Mouse (Mus musculus) lung, embryonic 14.5 days (tissue): Measurements from ENCODE around the gene Mzf1. TPM values are rescaled to one million over a fixed set of nuclear protein-coding genes. Genes with fewer than 3 reads are reported as not detected.

Source experiments
- ATAC-seq: fragments of 200-750 bp; cut with Nextera tagmentation; 2 replicates; pipeline ENCODE4 v1.8.0; 2017; ENCODE audit warnings: mild to moderate bottlenecking, moderate TSS enrichment, moderate library complexity; ENCODE audit not compliant: insufficient read depth
- DNase-seq: peaks from one replicate; pipeline ENCODE4 v3.0.0-alpha.2; 2015
- H3K27ac ChIP-seq: fragments of 300-500 bp; sonication (generic); 2 replicates; pipeline ENCODE4 v1.5.1; 2014; ENCODE audit warnings: low read depth, mild to moderate bottlenecking, moderate library complexity
- H3K27me3 ChIP-seq: fragments of 300-500 bp; sonication (generic); 2 replicates; pipeline ENCODE4 v1.6.1; 2014; ENCODE audit warnings: low read length, control low read depth; ENCODE audit not compliant: insufficient read depth
- H3K36me3 ChIP-seq: fragments of 300-500 bp; sonication (generic); 2 replicates; pipeline ENCODE4 v1.6.1; 2014; ENCODE audit warnings: control low read depth; ENCODE audit not compliant: insufficient read depth
- H3K4me1 ChIP-seq: fragments of 300-500 bp; sonication (generic); 2 replicates; pipeline ENCODE4 v1.6.1; 2014; ENCODE audit warnings: antibody characterized with exemption, control low read depth; ENCODE audit not compliant: insufficient read depth
- H3K4me2 ChIP-seq: fragments of 300-500 bp; sonication (generic); 2 replicates; pipeline ENCODE4 v1.6.1; 2014; ENCODE audit warnings: mild to moderate bottlenecking
- H3K4me3 ChIP-seq: fragments of 300-500 bp; sonication (generic); 2 replicates; pipeline ENCODE4 v1.5.1; 2014; ENCODE audit warnings: low read depth, low read length
- H3K9ac ChIP-seq: fragments of 300-500 bp; sonication (generic); 2 replicates; pipeline ENCODE4 v1.6.1; 2014
- H3K9me3 ChIP-seq: fragments of 300-500 bp; sonication (generic); 2 replicates; pipeline ENCODE4 v1.6.1; 2016; ENCODE audit warnings: low read depth, low read length, control low read depth
- CTCF ChIP-seq: IDR thresholded peaks from 2 replicates; pipeline ENCODE4 v1.5.1; 2016; ENCODE audit warnings: antibody characterized with exemption, low read depth
- WGBS: fragments of 180-500 bp; shearing (Covaris S2); extraction: QIAGEN DNeasy Blood & Tissue Kit; methylation state at CpG from one replicate; pipeline ENCODE4 v1.1.7; 2014; 5-methylcytosine and 5-hydroxymethylcytosine counted together
- polyA plus RNA-seq: library from polyadenylated mRNA; unstranded; fragments of >200 nt; fragmentation: Nextera tagmentation; extraction: Ambion mirVana; gene quantifications from 2 replicates; pipeline ENCODE4 v1.2.1, GENCODE M21; 2014

The Mzf1 gene
- polyA plus RNA-seq, 1 experiment from 2014 or later, result 2.3 TPM

GRCm38 (mm10) chr7:13001584-13001983 is 53.0 kb downstream of the Mzf1 start:
- Histone ChIP-seq H3K4me1 (no peaks in the 10 kb centered on the region), H3K4me2 (no peak overlapping the region), H3K9me3 (no peaks in the 10 kb centered on the region), H3K27me3 (no peaks in the 10 kb centered on the region), H3K36me3 (peaks cover 23% of the 10 kb centered on the region), H3K27ac (no peak overlapping the region), H3K9ac (no peak overlapping the region), H3K4me3 (no peak overlapping the region)
- no peak for DNase-seq
- no peak for ATAC-seq
- TF ChIP-seq CTCF, result no peak
- WGBS, result 57% methylated on average over 1 of the region's 1 CpGs

- no peaks in the 10 kb centered on the region for H3K9me3 ChIP-seq
- no peaks in the 10 kb centered on the region for H3K4me1 ChIP-seq
- DNase-seq (no peak), ATAC-seq (no peak)
- 76% methylated on average over 3 of the region's 3 CpGs for WGBS
- H3K36me3 ChIP-seq, result 0 out of 2 replicates have a peak, but pooled peaks cover 1% of the 10 kb centered on the region
- no peaks in the 10 kb centered on the region for H3K27me3 ChIP-seq
- no peak within 1 kb of the TSS for H3K4me3 ChIP-seq
- H3K9ac ChIP-seq, result no peak within 1 kb of the TSS
- no peak for TF ChIP-seq CTCF
- H3K27ac ChIP-seq, result no peak within 1 kb of the TSS
- no peak within 1 kb of the TSS for H3K4me2 ChIP-seq
Measured at GRCm38 (mm10) chr7:12998851-12999250, 55.7 kb downstream of the Mzf1 start, which contains the start of gene Trim28. Gene Trim28, plus strand, starts transcription at chr7:12999114.

- Histone ChIP-seq H3K9ac (no peak within 1 kb of the TSS), H3K4me2 (no peak within 1 kb of the TSS), H3K9me3 (no peaks in the 10 kb centered on the region), H3K27ac (no peak within 1 kb of the TSS), H3K4me3 (no peak within 1 kb of the TSS), H3K4me1 (no peaks in the 10 kb centered on the region), H3K27me3 (no peaks in the 10 kb centered on the region), H3K36me3 (no peaks in the 10 kb centered on the region)
- ATAC-seq (no peak), DNase-seq (no peak)
- 70% methylated on average over 5 of the region's 5 CpGs for WGBS
- no peak for TF ChIP-seq CTCF
Measured at GRCm38 (mm10) chr7:12998053-12998452, 56.5 kb downstream of the Mzf1 start, which contains the start of gene Slc27a5. Gene Slc27a5, minus strand, starts transcription at chr7:12998192.

GRCm38 (mm10) chr7:12997230-12997629 is 57.3 kb downstream of the Mzf1 start:
- ATAC-seq (no peak), DNase-seq (no peak)
- Histone ChIP-seq H3K9ac (no peak overlapping the region), H3K27me3 (no peaks in the 10 kb centered on the region), H3K4me3 (no peak overlapping the region), H3K4me1 (no peaks in the 10 kb centered on the region), H3K9me3 (no peaks in the 10 kb centered on the region), H3K36me3 (no peaks in the 10 kb centered on the region), H3K27ac (no peak overlapping the region), H3K4me2 (no peak overlapping the region)
- WGBS, result 58% methylated on average over 5 of the region's 5 CpGs
- no peak for TF ChIP-seq CTCF

GRCm38 (mm10) chr7:12995862-12996261 is 58.7 kb downstream of the Mzf1 start:
- no peak for TF ChIP-seq CTCF
- H3K27ac ChIP-seq, result no peak overlapping the region

GRCm38 (mm10) chr7:12993148-12993547 is 61.4 kb downstream of the Mzf1 start:
- ATAC-seq (no peak), DNase-seq (no peak)
- H3K9me3 ChIP-seq, result no peaks in the 10 kb centered on the region
- no peaks in the 10 kb centered on the region for H3K4me1 ChIP-seq
- 88% methylated on average over 10 of the region's 10 CpGs for WGBS
- no peaks in the 10 kb centered on the region for H3K36me3 ChIP-seq
- no peak overlapping the region for H3K4me2 ChIP-seq
- no peak overlapping the region for H3K27ac ChIP-seq
- no peak overlapping the region for H3K9ac ChIP-seq
- H3K27me3 ChIP-seq, result no peaks in the 10 kb centered on the region
- H3K4me3 ChIP-seq, result no peak overlapping the region
- TF ChIP-seq CTCF, result no peak

More at GRCm38 (mm10) chr7:12995862-12996261, 58.7 kb downstream of the Mzf1 start:
- no peak for ATAC-seq
- H3K4me2 ChIP-seq, result no peak overlapping the region
- H3K4me3 ChIP-seq, result no peak overlapping the region
- no peaks in the 10 kb centered on the region for H3K27me3 ChIP-seq
- no peaks in the 10 kb centered on the region for H3K36me3 ChIP-seq
- H3K4me1 ChIP-seq, result no peaks in the 10 kb centered on the region
- no peak overlapping the region for H3K9ac ChIP-seq
- no peak for DNase-seq
- H3K9me3 ChIP-seq, result no peaks in the 10 kb centered on the region

Other genes with a start within 250 kb of the Mzf1 start
- 14.6 and 16.3 TPM in 2 replicates for gene Zfp329, start 235.9 kb downstream of the Mzf1 start, polyA plus RNA-seq
- 41.2 and 41.5 TPM in 2 replicates for gene Zfp110, start 220.0 kb downstream of the Mzf1 start, polyA plus RNA-seq
- 4.3 and 4.7 TPM in 2 replicates for gene Zfp128, start 173.6 kb downstream of the Mzf1 start, polyA plus RNA-seq
- gene Zscan22, start 156.9 kb downstream of the Mzf1 start, polyA plus RNA-seq, result 22.2 and 23.4 TPM in 2 replicates
- gene Rps5, start 132.5 kb downstream of the Mzf1 start, polyA plus RNA-seq, result 1,356 and 1,409 TPM in 2 replicates
- 0.73 and 0.97 TPM in 2 replicates for gene Rnf225, start 127.3 kb downstream of the Mzf1 start, polyA plus RNA-seq
- 9.6 and 11.1 TPM in 2 replicates for gene Zfp324, start 88.9 kb downstream of the Mzf1 start, polyA plus RNA-seq
- 8.1 TPM in 2 replicates for gene Zfp446, start 76.9 kb downstream of the Mzf1 start, polyA plus RNA-seq
- not detected in 2 replicates for gene Slc27a5, start 56.6 kb downstream of the Mzf1 start, polyA plus RNA-seq
- gene Trim28, start 55.6 kb downstream of the Mzf1 start, polyA plus RNA-seq, result 458 and 511 TPM in 2 replicates
- 29.8 and 30.4 TPM in 2 replicates for gene Zbtb45, start 44.7 kb downstream of the Mzf1 start, polyA plus RNA-seq
- gene Chmp2a, start 20.0 kb downstream of the Mzf1 start, polyA plus RNA-seq, result 123 and 128 TPM in 2 replicates
- gene Ube2m, start 16.5 kb downstream of the Mzf1 start, polyA plus RNA-seq, result 150 and 168 TPM in 2 replicates
- gene Vmn1r85, start 40.4 kb upstream of the Mzf1 start, polyA plus RNA-seq, result not detected in 2 replicates
- not detected in 2 replicates for gene Vmn1r86, start 65.2 kb upstream of the Mzf1 start, polyA plus RNA-seq
- gene Vmn1r87, start 85.4 kb upstream of the Mzf1 start, polyA plus RNA-seq, result not detected in 2 replicates
- gene Vmn1r88, start 104.8 kb upstream of the Mzf1 start, polyA plus RNA-seq, result not detected in 2 replicates
- gene Vmn1r89, start 158.3 kb upstream of the Mzf1 start, polyA plus RNA-seq, result not detected in 2 replicates
- gene Lig1, start 222.5 kb upstream of the Mzf1 start, polyA plus RNA-seq, result 122 and 135 TPM in 2 replicates
- gene Zswim9, start 224.0 kb upstream of the Mzf1 start, polyA plus RNA-seq, result 8.1 and 10.2 TPM in 2 replicates